In genomic region chr6:100396311-100397200, GRCm38 (mm10) we compare ENCODE assay signal across 14 mouse cellular contexts.
A peak's percentile ranks its signal among the peaks of the same experiment; 100 is the strongest.
DNase-seq lines count a peak whose midpoint lies in the region; ATAC-seq and TF ChIP-seq lines count a peak whose summit lies in the region.
"Had no signal": no experiment of that assay in that cellular context is flagged by ENCODE, and none has a peak within 500 bp of the region (broad histone marks: within the 10 kb centered on the region; RNA-seq: fewer than 3 reads in every experiment).

No protein-coding gene starts in this region.

- no peaks in the 10 kb centered on the region for H3K4me1 ChIP-seq in kidney, postnatal 0 days (replicated peaks; ENCODE audit: insufficient read depth, low read length)

- H3K4me3 ChIP-seq in kidney, postnatal 0 days (replicated peaks; ENCODE audit: low read depth, low read length): no peak overlapping the region
- H3K4me3 ChIP-seq: heart, embryonic 12.5 days; limb, embryonic 12.5 days; lung, embryonic 15.5 days; stomach, embryonic 15.5 days had no signal

- no peaks in the 10 kb centered on the region for H3K36me3 ChIP-seq in kidney, postnatal 0 days (ENCODE audit: insufficient read depth, low read length)
- H3K36me3 ChIP-seq: heart, embryonic 12.5 days; limb, embryonic 12.5 days; lung, embryonic 15.5 days; stomach, embryonic 15.5 days had no signal

- H3K27me3 ChIP-seq in kidney, postnatal 0 days (ENCODE audit: insufficient read depth, low read length): no peaks in the 10 kb centered on the region
- H3K27me3 ChIP-seq: heart, embryonic 12.5 days; limb, embryonic 12.5 days; lung, embryonic 15.5 days; stomach, embryonic 15.5 days had no signal

- WGBS in kidney, postnatal 0 days: 55% methylated on average over 14 of the region's 14 CpGs

- H3K27ac ChIP-seq in kidney, postnatal 0 days: no peak overlapping the region
- H3K27ac ChIP-seq: limb, embryonic 12.5 days; lung, embryonic 15.5 days; stomach, embryonic 15.5 days had no signal

- TF ChIP-seq CTCF in kidney, postnatal 0 days (IDR thresholded peaks at IDR 0.05; ENCODE audit: low read depth): no peak

- no peaks in the 10 kb centered on the region for H3K9me3 ChIP-seq in kidney, postnatal 0 days (replicated peaks; ENCODE audit: low read length)
- H3K9me3 ChIP-seq: limb, embryonic 12.5 days; lung, embryonic 15.5 days; stomach, embryonic 15.5 days had no signal

- H3K4me2 ChIP-seq in kidney, postnatal 0 days (ENCODE audit: low read length): no peak overlapping the region
- H3K4me2 ChIP-seq: heart, embryonic 12.5 days; limb, embryonic 12.5 days; lung, embryonic 15.5 days; stomach, embryonic 15.5 days had no signal

- ATAC-seq in kidney, postnatal 0 days (replicated peaks; ENCODE audit: low FRiP score, low read depth): no peak
- ATAC-seq: intestine, embryonic 16.5 days; midbrain, embryonic 16.5 days had no signal

- H3K9ac ChIP-seq in kidney, postnatal 0 days (ENCODE audit: low read depth, low read length): no peak overlapping the region
- H3K9ac ChIP-seq: heart, embryonic 12.5 days; limb, embryonic 12.5 days; lung, embryonic 15.5 days; stomach, embryonic 15.5 days had no signal

- peak; percentile 21 for DNase-seq in kidney, postnatal 0 days (ENCODE audit: low spot score)
- no peak for DNase-seq in kidney, postnatal 25 days
- peak; percentile 26 to 73 for DNase-seq in frontal cortex, adult 2 months (ENCODE audit: extremely low spot score in 1 of 2, low spot score in 1 of 2)
- DNase-seq in layer of hippocampus, postnatal 10 days (ENCODE audit: low spot score in 2 of 2): peak; percentile 34 to 59
- DNase-seq in right cerebral cortex, postnatal 10 days (ENCODE audit: low spot score in 2 of 2): peak; percentile 56 to 67
- no peak for DNase-seq in gastrocnemius, adult 8-10 months (ENCODE audit: low spot score in 2 of 2)
- DNase-seq in adrenal gland, postnatal 4 days (ENCODE audit: low spot score in 2 of 2): no peak
- DNase-seq: embryo, embryonic 11 days had no signal

Comparison
In these comparisons a context has a peak if more than half of its experiments do, and no peak if none do; other contexts are left out.
1. DNase-seq: peak in kidney, postnatal 0 days (single experiment), frontal cortex, adult 2 months (2 of 2), layer of hippocampus, postnatal 10 days (2 of 2) and right cerebral cortex, postnatal 10 days (2 of 2); none in kidney, postnatal 25 days (0 of 2), gastrocnemius, adult 8-10 months (0 of 2) and adrenal gland, postnatal 4 days (0 of 2).